Mouse (Mus musculus): ENCODE results near the gene Rnf213. TPM values are rescaled to one million over a fixed set of nuclear protein-coding genes. Genes with fewer than 3 reads are reported as not detected.

Rnf213 gene
- polyA plus RNA-seq, 1 experiment = not detected

DNA sequence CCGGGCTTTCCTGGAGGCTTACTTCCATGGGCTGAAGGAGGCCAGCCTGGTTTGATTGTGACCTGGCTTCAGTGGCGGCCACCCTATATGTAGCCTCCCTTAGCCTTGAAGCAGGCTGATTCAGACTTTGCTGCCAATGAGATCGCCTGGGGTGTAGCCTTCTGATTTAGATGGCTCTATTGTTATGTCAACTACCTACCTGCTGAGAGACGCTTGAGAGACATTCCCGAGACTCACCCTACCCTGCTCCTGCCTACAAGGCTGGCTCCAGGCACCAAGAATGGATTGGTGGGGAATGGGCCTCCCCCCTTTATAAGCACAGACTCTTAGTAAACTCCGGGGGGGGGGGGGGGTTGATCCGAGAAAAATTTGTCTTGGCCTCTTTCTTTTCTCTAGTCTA, 2.5 kb downstream of the Rnf213 start:
- 47% methylated on average over 7 of the region's 7 CpGs for WGBS
- no peak overlapping the region for H3K4me3 ChIP-seq (ENCODE audit: insufficient read depth, low read depth, low read length)
- no peak for TF ChIP-seq CTCF (IDR thresholded peaks at IDR 0.05; ENCODE audit: insufficient read depth, low read depth, low read length)
- no peak for TF ChIP-seq POLR2A (IDR thresholded peaks at IDR 0.05; ENCODE audit: insufficient read depth, low read depth, low read length)
- H3K27ac ChIP-seq (ENCODE audit: insufficient read depth, low read depth, low read length) = no peak overlapping the region
- peaks cover 14% of the 10 kb centered on the region for H3K4me1 ChIP-seq (ENCODE audit: control insufficient read depth, insufficient read depth, low read length)

DNA sequence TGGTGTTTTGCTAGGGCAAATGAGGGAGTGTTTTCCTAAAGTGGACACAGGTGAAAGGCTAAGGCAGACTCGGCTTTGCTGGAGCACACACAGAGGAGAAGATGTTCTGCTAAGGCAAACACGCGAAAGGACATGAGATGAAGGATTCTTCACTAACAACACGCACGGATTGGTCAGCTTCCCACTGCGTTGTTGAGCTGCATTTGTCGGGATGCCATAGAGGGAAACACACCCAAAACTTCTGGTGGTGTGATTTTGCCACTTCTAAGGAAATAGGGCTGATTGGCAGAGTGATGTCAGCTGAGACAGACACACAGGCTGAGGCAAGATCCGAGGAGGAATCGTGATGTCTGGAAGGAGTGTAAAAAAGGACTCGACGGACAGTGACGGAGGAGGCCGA, 3.0 kb downstream of the Rnf213 start:
- WGBS = 52% methylated on average over 13 of the region's 13 CpGs
- H3K4me3 ChIP-seq (ENCODE audit: insufficient read depth, low read depth, low read length) = no peak overlapping the region
- TF ChIP-seq CTCF (IDR thresholded peaks at IDR 0.05; ENCODE audit: insufficient read depth, low read depth, low read length) = no peak
- no peak for TF ChIP-seq POLR2A (IDR thresholded peaks at IDR 0.05; ENCODE audit: insufficient read depth, low read depth, low read length)
- H3K4me1 ChIP-seq (ENCODE audit: control insufficient read depth, insufficient read depth, low read length) = peaks cover 10% of the 10 kb centered on the region
- H3K27ac ChIP-seq (ENCODE audit: insufficient read depth, low read depth, low read length) = no peak overlapping the region

DNA sequence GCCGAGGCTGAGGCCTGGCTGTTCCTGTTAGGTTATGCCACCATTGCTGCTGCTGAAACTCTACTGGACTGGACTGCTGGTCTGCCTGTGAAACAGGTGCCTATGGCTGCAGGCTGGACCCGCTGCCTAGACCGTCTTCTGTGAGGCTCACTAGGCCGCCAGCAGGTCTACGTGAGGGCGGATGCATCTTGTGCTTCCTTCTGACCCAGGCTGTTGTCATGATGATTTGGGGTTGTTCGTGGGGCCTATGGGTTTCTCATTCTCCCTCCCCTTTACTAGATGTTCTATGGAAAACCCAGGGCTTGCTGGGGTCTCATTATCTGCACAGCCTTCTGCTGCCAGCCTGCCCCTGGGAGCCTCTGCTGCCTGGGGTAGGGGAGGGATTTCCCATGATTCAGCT, 3.6 kb downstream of the Rnf213 start:
- WGBS = 81% methylated on average over 7 of the region's 7 CpGs
- Histone ChIP-seq H3K4me3 (ENCODE audit: insufficient read depth, low read depth, low read length) (no peak overlapping the region), H3K27ac (ENCODE audit: insufficient read depth, low read depth, low read length) (no peak overlapping the region), H3K4me1 (ENCODE audit: control insufficient read depth, insufficient read depth, low read length) (peaks cover 10% of the 10 kb centered on the region; the same call in 1 of the 2 replicates)
- TF ChIP-seq POLR2A (IDR thresholded peaks at IDR 0.05; ENCODE audit: insufficient read depth, low read depth, low read length) = no peak
- TF ChIP-seq CTCF (IDR thresholded peaks at IDR 0.05; ENCODE audit: insufficient read depth, low read depth, low read length) = no peak

DNA sequence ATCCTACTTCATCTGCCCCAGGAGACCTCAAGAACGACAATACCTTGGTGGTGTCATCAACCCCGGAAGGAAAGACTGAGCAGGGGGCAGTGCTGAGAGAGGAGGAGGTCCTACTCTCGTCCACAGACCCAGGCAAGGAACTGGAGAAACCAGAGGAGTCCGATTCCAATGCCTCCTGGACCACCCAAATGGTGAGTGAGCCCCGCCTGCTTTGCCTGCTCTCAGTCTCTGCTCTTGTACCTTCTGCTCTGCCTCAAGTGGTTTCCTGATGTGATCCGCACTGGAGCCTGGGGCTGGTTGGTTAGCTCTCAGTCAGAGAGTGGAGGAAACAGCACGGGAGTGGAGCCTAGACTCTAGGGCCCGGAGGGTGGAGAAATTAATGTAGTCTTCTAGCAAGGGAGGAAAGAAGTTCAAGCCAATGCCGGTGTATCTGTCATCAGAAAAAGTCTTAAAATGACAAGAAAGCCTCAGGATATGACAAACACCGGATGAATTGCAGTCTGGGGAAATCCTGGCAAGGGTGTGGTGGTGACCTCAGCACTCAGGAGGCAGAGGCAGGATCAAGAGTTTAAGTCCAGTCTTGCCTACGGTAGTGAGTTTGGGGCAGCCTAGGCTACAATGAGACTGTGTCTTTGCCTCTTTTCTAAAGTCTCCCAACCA, 9.7 kb downstream of the Rnf213 start:
- TF ChIP-seq CTCF (IDR thresholded peaks at IDR 0.05; ENCODE audit: insufficient read depth, low read depth, low read length) = no peak
- TF ChIP-seq POLR2A (IDR thresholded peaks at IDR 0.05; ENCODE audit: insufficient read depth, low read depth, low read length) = no peak
- Histone ChIP-seq H3K27ac (ENCODE audit: insufficient read depth, low read depth, low read length) (no peak overlapping the region), H3K4me3 (ENCODE audit: insufficient read depth, low read depth, low read length) (no peak overlapping the region), H3K4me1 (ENCODE audit: control insufficient read depth, insufficient read depth, low read length) (no peaks in the 10 kb centered on the region)
- 76% methylated on average over 11 of the region's 11 CpGs for WGBS

DNA sequence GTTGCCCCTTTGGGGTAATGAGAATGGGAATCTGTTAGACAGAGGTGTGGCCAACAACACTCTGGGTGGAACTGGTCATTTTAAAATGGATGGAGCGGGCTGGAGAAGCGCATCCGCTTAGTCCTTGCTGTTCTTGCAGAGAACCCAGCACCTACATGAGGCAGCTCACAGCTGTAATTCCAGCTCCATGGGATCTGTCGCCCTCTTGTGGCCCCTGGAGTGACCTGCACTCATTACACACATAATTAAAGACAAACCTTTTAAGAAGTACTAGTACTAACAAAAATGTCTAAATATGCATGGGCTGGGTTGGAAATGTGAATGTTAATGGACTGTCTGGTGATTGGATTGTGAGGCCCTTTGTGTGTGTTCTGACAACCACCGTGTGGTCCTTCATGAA, 11.7 kb downstream of the Rnf213 start:
- TF ChIP-seq CTCF (IDR thresholded peaks at IDR 0.05; ENCODE audit: insufficient read depth, low read depth, low read length) (no peak), POLR2A (IDR thresholded peaks at IDR 0.05; ENCODE audit: insufficient read depth, low read depth, low read length) (no peak)
- WGBS = 61% methylated on average over 5 of the region's 5 CpGs
- H3K27ac ChIP-seq (ENCODE audit: insufficient read depth, low read depth, low read length) = no peak overlapping the region
- no peaks in the 10 kb centered on the region for H3K4me1 ChIP-seq (ENCODE audit: control insufficient read depth, insufficient read depth, low read length)
- H3K4me3 ChIP-seq (ENCODE audit: insufficient read depth, low read depth, low read length) = no peak overlapping the region

DNA sequence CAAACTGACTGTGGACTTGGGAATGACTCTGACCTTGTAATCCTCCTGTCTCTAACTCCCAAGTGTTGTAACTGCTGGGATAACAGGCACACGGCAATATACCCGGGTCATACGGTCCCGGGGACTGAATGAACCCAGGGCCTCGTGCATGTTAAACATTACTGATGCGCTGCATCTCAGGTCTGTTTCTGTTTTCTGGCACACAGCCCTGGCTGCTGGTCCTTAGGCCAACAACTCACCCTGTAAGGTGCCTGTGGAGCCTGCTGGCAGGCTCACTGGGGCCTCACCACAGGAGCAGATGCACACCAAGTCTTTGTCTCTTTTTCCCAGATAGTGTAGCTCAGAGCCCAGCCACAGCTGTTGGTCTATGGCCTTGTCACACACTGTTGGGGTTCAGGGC, 14.5 kb downstream of the Rnf213 start:
- 93% methylated on average over 6 of the region's 6 CpGs for WGBS
- Histone ChIP-seq H3K27ac (ENCODE audit: insufficient read depth, low read depth, low read length) (no peak overlapping the region), H3K4me3 (ENCODE audit: insufficient read depth, low read depth, low read length) (no peak overlapping the region), H3K4me1 (ENCODE audit: control insufficient read depth, insufficient read depth, low read length) (no peaks in the 10 kb centered on the region)
- TF ChIP-seq CTCF (IDR thresholded peaks at IDR 0.05; ENCODE audit: insufficient read depth, low read depth, low read length) (no peak), POLR2A (IDR thresholded peaks at IDR 0.05; ENCODE audit: insufficient read depth, low read depth, low read length) (no peak)

DNA sequence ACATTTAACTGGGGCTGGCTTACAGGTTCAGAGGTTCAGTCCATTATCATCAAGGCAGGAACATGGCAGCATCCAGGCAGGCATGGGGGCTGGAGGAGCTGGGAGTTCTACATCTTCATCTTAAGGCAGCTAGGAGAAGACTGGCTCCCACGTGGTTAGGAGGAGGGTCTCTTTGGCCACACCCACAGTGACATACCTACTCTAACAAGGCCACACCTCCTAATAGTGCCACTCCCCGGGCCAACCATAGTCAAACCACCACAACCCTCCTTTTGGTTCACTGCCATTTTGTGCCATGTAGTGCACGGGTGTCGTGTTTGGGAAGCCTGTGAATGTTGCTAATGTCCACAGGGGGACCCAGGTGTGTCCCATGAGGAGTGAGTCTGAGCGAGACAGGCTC, 15.1 kb downstream of the Rnf213 start:
- 62% methylated on average over 5 of the region's 5 CpGs for WGBS
- H3K4me1 ChIP-seq (ENCODE audit: control insufficient read depth, insufficient read depth, low read length) = no peaks in the 10 kb centered on the region
- no peak overlapping the region for H3K4me3 ChIP-seq (ENCODE audit: insufficient read depth, low read depth, low read length)
- no peak overlapping the region for H3K27ac ChIP-seq (ENCODE audit: insufficient read depth, low read depth, low read length)
- TF ChIP-seq POLR2A (IDR thresholded peaks at IDR 0.05; ENCODE audit: insufficient read depth, low read depth, low read length) (no peak), CTCF (IDR thresholded peaks at IDR 0.05; ENCODE audit: insufficient read depth, low read depth, low read length) (no peak)

DNA sequence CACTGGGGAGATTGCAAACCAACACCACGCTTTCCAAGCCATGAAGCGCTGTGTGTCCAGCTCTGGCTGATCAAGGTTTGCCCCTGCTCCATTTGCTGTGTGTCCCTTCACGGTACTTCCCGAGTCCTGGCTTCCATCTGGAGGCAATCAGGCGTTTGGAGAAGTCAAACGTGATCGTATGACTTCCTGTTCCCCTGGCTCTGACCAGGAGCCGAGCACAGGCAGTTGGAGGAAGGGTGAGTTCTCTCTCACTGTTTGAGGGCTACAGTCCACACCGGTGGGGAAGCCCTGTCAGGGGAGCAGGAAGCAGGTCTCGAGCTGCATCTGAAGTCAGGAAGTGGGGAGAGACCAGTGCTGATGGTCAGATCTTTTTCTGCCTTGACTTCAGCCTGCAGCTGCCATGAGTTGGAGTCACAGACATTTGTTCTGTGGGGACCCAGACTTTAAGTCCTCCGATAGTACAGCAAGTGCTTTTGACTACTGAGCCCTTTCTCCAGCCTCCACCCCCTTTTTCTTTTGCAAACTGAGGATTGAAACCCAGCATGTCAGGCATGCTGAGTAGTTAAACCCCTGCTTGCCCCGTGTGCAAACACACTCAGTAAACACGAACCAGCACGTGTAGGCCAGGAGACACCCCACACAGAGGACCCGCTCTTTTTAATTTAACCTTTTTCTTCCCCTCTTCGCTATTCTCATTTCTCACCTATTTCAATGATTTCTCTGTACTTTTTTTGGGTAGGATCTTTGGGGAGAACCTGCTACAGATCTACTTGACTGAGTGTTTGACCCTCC, 26.6 kb downstream of the Rnf213 start:
- H3K4me1 ChIP-seq (ENCODE audit: control insufficient read depth, insufficient read depth, low read length) = no peaks in the 10 kb centered on the region
- TF ChIP-seq CTCF (IDR thresholded peaks at IDR 0.05; ENCODE audit: insufficient read depth, low read depth, low read length) (no peak), POLR2A (IDR thresholded peaks at IDR 0.05; ENCODE audit: insufficient read depth, low read depth, low read length) (no peak)
- no peak overlapping the region for H3K27ac ChIP-seq (ENCODE audit: insufficient read depth, low read depth, low read length)
- 77% methylated on average over 16 of the region's 16 CpGs for WGBS
- no peak overlapping the region for H3K4me3 ChIP-seq (ENCODE audit: insufficient read depth, low read depth, low read length)

DNA sequence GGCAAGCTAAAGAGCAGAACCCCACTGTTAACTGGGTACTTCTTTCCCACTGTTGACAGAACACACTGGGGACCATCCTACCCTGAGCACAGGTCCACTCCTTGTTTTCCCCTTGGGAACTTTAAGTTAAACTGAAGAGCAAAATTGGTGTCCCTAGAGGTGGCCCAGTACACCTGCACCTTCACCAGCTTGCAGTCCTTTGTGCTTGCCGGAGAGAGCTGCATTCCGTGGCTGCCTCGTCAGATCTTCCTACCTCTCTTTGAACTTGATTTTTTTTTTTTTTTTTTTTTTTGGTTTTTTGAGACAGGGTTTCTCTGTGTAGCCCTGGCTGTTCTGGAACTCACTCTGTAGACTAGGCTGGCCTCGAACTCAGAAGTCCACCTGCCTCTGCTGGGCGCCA, 27.5 kb downstream of the Rnf213 start:
- H3K4me1 ChIP-seq (ENCODE audit: control insufficient read depth, insufficient read depth, low read length) = no peaks in the 10 kb centered on the region
- WGBS = 89% methylated on average over 5 of the region's 5 CpGs
- no peak for TF ChIP-seq CTCF (IDR thresholded peaks at IDR 0.05; ENCODE audit: insufficient read depth, low read depth, low read length)
- no peak for TF ChIP-seq POLR2A (IDR thresholded peaks at IDR 0.05; ENCODE audit: insufficient read depth, low read depth, low read length)
- H3K27ac ChIP-seq (ENCODE audit: insufficient read depth, low read depth, low read length) = no peak overlapping the region
- H3K4me3 ChIP-seq (ENCODE audit: insufficient read depth, low read depth, low read length) = no peak overlapping the region
